Mouse (Mus musculus) limb, embryonic 14.5 days (tissue): ENCODE measurements around the gene Adora2b. TPM values are rescaled to one million over a fixed set of nuclear protein-coding genes. Genes with fewer than 3 reads are reported as not detected.

Experiments used
- ATAC-seq: fragments of 200-750 bp; cut with Nextera tagmentation; 2 replicates; pipeline ENCODE4 v1.8.0; 2017; ENCODE audit warnings: low read depth, moderate number of reproducible peaks, moderate TSS enrichment; ENCODE audit not compliant: low FRiP score
- DNase-seq: peaks from one replicate; pipeline ENCODE4 v3.0.0-alpha.2; 2015; ENCODE audit warnings: low spot score
- H3K27ac ChIP-seq: fragments of 300-500 bp; sonication (generic); replicated peaks from 2 replicates; pipeline ENCODE4 v1.5.1; 2014; ENCODE audit warnings: low read depth, mild to moderate bottlenecking, low read length, moderate library complexity, mixed read lengths
- H3K27me3 ChIP-seq: fragments of 300-500 bp; sonication (generic); 2 replicates; pipeline ENCODE4 v1.6.1; 2014; ENCODE audit warnings: low read length, mixed read lengths; ENCODE audit not compliant: control insufficient read depth, insufficient read depth
- H3K36me3 ChIP-seq: fragments of 300-500 bp; sonication (generic); 2 replicates; pipeline ENCODE4 v1.6.1; 2014; ENCODE audit warnings: mild to moderate bottlenecking, low read length, moderate library complexity, mixed read lengths; ENCODE audit not compliant: control insufficient read depth, insufficient read depth
- H3K4me1 ChIP-seq: fragments of 300-500 bp; sonication (generic); 2 replicates; pipeline ENCODE4 v1.6.1; 2014; ENCODE audit warnings: antibody characterized with exemption, low read length, mixed read lengths; ENCODE audit not compliant: control insufficient read depth, insufficient read depth
- H3K4me2 ChIP-seq: fragments of 300-500 bp; sonication (generic); replicated peaks from 2 replicates; pipeline ENCODE4 v1.6.1; 2014; ENCODE audit warnings: low read depth, mild to moderate bottlenecking, low read length, moderate library complexity; ENCODE audit not compliant: severe bottlenecking
- H3K4me3 ChIP-seq: fragments of 300-500 bp; sonication (generic); replicated peaks from 2 replicates; pipeline ENCODE4 v1.5.1; 2014; ENCODE audit warnings: low read length
- H3K9ac ChIP-seq: fragments of 300-500 bp; sonication (generic); 2 replicates; pipeline ENCODE4 v1.6.1; 2014; ENCODE audit warnings: mild to moderate bottlenecking, low read depth, low read length, moderate library complexity; ENCODE audit not compliant: severe bottlenecking
- H3K9me3 ChIP-seq: fragments of 300-500 bp; sonication (generic); 2 replicates; pipeline ENCODE4 v1.6.1; 2016; ENCODE audit warnings: low read length; ENCODE audit not compliant: control insufficient read depth
- POLR2A ChIP-seq: fragments of 200-500 bp; IDR thresholded peaks from 2 replicates; pipeline ENCODE4 v1.8.0; 2012; ENCODE audit warnings: inconsistent platforms, mild to moderate bottlenecking, moderate library complexity, borderline replicate concordance; ENCODE audit not compliant: insufficient read depth, insufficient read length; ENCODE audit errors: extremely low read depth
- WGBS: fragments of 180-500 bp; shearing (Covaris S2); extraction: QIAGEN DNeasy Blood & Tissue Kit; methylation state at CpG from one replicate; pipeline ENCODE4 v1.1.7; 2014; 5-methylcytosine and 5-hydroxymethylcytosine counted together
- polyA plus RNA-seq, 2 experiments: library from polyadenylated mRNA; depleted of rRNA in 1 of 2; stranded (reverse) in 1 of 2; unstranded in 1 of 2; fragments of >200 nt; fragmentation: Nextera tagmentation in 1 of 2; extraction: Ambion mirVana in 1 of 2; gene quantifications; 2 replicates each; pipeline versions ENCODE4 v1.2.1 to v1.2.3; 2012 to 2014

Adora2b gene
- polyA plus RNA-seq, 2 experiments = 9.1 to 10.9 TPM

- no peak overlapping the region for H3K9ac ChIP-seq
- WGBS = 88% methylated on average over 12 of the region's 12 CpGs
- DNase-seq (no peak), ATAC-seq (no peak)
- H3K4me3 ChIP-seq = no peak overlapping the region
- no peaks in the 10 kb centered on the region for H3K9me3 ChIP-seq
- H3K27me3 ChIP-seq = no peaks in the 10 kb centered on the region
- no peaks in the 10 kb centered on the region for H3K4me1 ChIP-seq
- no peak overlapping the region for H3K27ac ChIP-seq
- H3K4me2 ChIP-seq = no peak overlapping the region
- no peak for TF ChIP-seq POLR2A
- H3K36me3 ChIP-seq = no peaks in the 10 kb centered on the region
Measured at GRCm38 (mm10) chr11:62213384-62213989, 35.3 kb upstream of the Adora2b start.

- TF ChIP-seq POLR2A = no peak
- H3K9me3 ChIP-seq = no peaks in the 10 kb centered on the region
- no peak for DNase-seq
- H3K36me3 ChIP-seq = no peaks in the 10 kb centered on the region
- H3K4me1 ChIP-seq = no peaks in the 10 kb centered on the region
- no peak for ATAC-seq
- H3K4me3 ChIP-seq = no peak overlapping the region
- 48% methylated on average over 2 of the region's 2 CpGs for WGBS
- H3K27me3 ChIP-seq = no peaks in the 10 kb centered on the region
- H3K27ac ChIP-seq = no peak overlapping the region
- H3K9ac ChIP-seq = no peak overlapping the region
- no peak overlapping the region for H3K4me2 ChIP-seq
Measured at GRCm38 (mm10) chr11:62215107-62215506, 33.7 kb upstream of the Adora2b start.

GRCm38 (mm10) chr11:62217751-62218150 is 31.0 kb upstream of the Adora2b start:
- Histone ChIP-seq H3K4me2 (no peak overlapping the region), H3K27ac (no peak overlapping the region), H3K36me3 (no peaks in the 10 kb centered on the region; the same call in 1 of the 2 replicates), H3K9me3 (no peaks in the 10 kb centered on the region), H3K4me1 (no peaks in the 10 kb centered on the region; the same call in 1 of the 2 replicates), H3K27me3 (no peaks in the 10 kb centered on the region), H3K9ac (no peak overlapping the region), H3K4me3 (no peak overlapping the region)
- ATAC-seq (no peak), DNase-seq (no peak)
- no peak for TF ChIP-seq POLR2A
- 86% methylated on average over 6 of the region's 6 CpGs for WGBS

- no peak for TF ChIP-seq POLR2A
- no peaks in the 10 kb centered on the region; the same call in 1 of the 2 replicates for H3K36me3 ChIP-seq
- H3K27me3 ChIP-seq = no peaks in the 10 kb centered on the region
- DNase-seq = no peak
- H3K4me3 ChIP-seq = no peak overlapping the region
- WGBS = 78% methylated on average over 7 of the region's 7 CpGs
- no peaks in the 10 kb centered on the region for H3K9me3 ChIP-seq
- H3K4me2 ChIP-seq = no peak overlapping the region
- H3K27ac ChIP-seq = no peak overlapping the region
- H3K4me1 ChIP-seq = no peaks in the 10 kb centered on the region; the same call in 1 of the 2 replicates
- no peak for ATAC-seq
- no peak overlapping the region for H3K9ac ChIP-seq
Measured at GRCm38 (mm10) chr11:62220756-62221510, 27.9 kb upstream of the Adora2b start.

- H3K9ac ChIP-seq = no peak overlapping the region
- no peaks in the 10 kb centered on the region; the same call in 1 of the 2 replicates for H3K36me3 ChIP-seq
- H3K27ac ChIP-seq = no peak overlapping the region
- WGBS = 88% methylated on average over 5 of the region's 5 CpGs
- TF ChIP-seq POLR2A = no peak
- DNase-seq (no peak), ATAC-seq (no peak)
- H3K27me3 ChIP-seq = no peaks in the 10 kb centered on the region
- H3K4me2 ChIP-seq = no peak overlapping the region
- no peak overlapping the region for H3K4me3 ChIP-seq
- no peaks in the 10 kb centered on the region; the same call in 1 of the 2 replicates for H3K4me1 ChIP-seq
- H3K9me3 ChIP-seq = no peaks in the 10 kb centered on the region
Measured at GRCm38 (mm10) chr11:62223416-62223815, 25.4 kb upstream of the Adora2b start.
